Mouse (Mus musculus) cerebellum, adult 2 months (tissue): ENCODE data around the gene Filip1l. TPM values are rescaled to one million over a fixed set of nuclear protein-coding genes. Genes with fewer than 3 reads are reported as not detected.

Source experiments
- DNase-seq, 2 experiments: peaks; one replicate each; pipeline ENCODE4 v3.0.0; 2021
- H3K27ac ChIP-seq: fragments of 200-500 bp; 2 replicates; pipeline ENCODE4 v1.5.1; 2012; ENCODE audit warnings: low read length, control low read depth, inconsistent platforms; ENCODE audit not compliant: insufficient read depth
- H3K27me3 ChIP-seq: fragments of 200-500 bp; 2 replicates; pipeline ENCODE4 v1.6.1; 2012; ENCODE audit warnings: inconsistent platforms, mild to moderate bottlenecking, low read length, moderate library complexity; ENCODE audit not compliant: control insufficient read depth, insufficient read depth
- H3K4me1 ChIP-seq: fragments of 200-500 bp; 2 replicates; pipeline ENCODE4 v1.6.1; 2011; ENCODE audit warnings: low read length; ENCODE audit not compliant: control insufficient read depth, insufficient read depth
- H3K4me3 ChIP-seq: fragments of 200-500 bp; replicated peaks from 2 replicates; pipeline ENCODE3; 2011; ENCODE audit warnings: mild to moderate bottlenecking, low read depth, low read length, control low read depth; ENCODE audit not compliant: insufficient read depth
- CTCF ChIP-seq: fragments of 200-500 bp; IDR thresholded peaks from 2 replicates; pipeline ENCODE4 v1.5.1; 2011; ENCODE audit warnings: low read depth, mild to moderate bottlenecking, control low read depth, low read length, moderate library complexity, borderline replicate concordance; ENCODE audit not compliant: insufficient read depth
- POLR2A ChIP-seq: fragments of 200-500 bp; IDR thresholded peaks from 2 replicates; pipeline ENCODE4 v1.6.1; 2011; ENCODE audit warnings: low read length, control low read depth, borderline replicate concordance; ENCODE audit not compliant: insufficient read depth
- WGBS: fragments of 180-500 bp; shearing (Covaris S2); methylation state at CpG from one replicate; pipeline ENCODE4 v1.1.7; 2018; 5-methylcytosine and 5-hydroxymethylcytosine counted together
- polyA plus RNA-seq: library from polyadenylated mRNA; depleted of rRNA; stranded (reverse); fragments of >200 nt; gene quantifications from 2 replicates; pipeline ENCODE4 v1.2.3, GENCODE M21; 2012

Gene Filip1l
- polyA plus RNA-seq, 1 experiment = 1.6 TPM

DNA sequence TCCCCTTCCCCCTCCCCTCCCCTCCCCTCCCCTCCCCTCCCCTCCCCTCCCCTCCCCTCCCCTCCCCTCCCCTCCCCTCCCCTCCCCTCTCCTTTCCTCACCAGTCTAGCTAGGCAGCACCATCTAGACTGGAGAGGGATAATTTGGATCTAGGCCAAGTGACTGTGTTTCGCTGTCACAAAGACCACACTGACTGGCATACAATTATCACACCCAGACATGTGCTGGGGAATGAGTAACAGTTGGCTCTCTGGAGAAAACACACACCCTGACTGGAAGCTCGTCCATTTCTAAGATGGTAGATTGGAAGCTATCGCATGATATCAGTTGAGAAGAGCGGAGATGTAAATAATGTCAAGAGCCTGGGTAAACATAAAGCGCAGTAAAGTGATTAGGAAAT is 126.9 kb downstream of the Filip1l start:
- 54% methylated on average over 5 of the region's 5 CpGs for WGBS
- H3K27ac ChIP-seq = no peak overlapping the region
- no peaks in the 10 kb centered on the region for H3K4me1 ChIP-seq
- no peaks in the 10 kb centered on the region for H3K27me3 ChIP-seq
- no peak for DNase-seq
- TF ChIP-seq POLR2A = no peak
- TF ChIP-seq CTCF = no peak
- H3K4me3 ChIP-seq = no peak overlapping the region

DNA sequence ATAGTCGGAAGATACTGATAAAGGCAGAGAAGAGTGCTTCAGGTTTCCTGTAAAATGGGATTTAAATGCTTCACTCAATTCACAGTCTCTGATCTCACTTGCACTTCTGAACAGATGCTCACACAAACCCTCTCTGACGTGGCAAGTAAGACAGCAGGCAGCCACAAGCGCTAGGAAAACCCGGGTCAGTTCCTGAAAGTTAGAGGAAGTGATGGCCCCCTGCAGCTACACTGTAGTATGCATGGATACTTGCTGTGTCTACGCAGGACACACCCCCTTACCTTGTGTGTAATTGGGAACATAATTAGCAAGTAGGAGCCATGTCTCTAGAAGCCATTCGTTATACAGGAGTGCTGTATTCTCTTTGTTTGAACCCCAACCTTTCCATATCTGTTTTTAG is 129.4 kb downstream of the Filip1l start:
- Histone ChIP-seq H3K27me3 (no peaks in the 10 kb centered on the region), H3K4me1 (no peaks in the 10 kb centered on the region), H3K27ac (no peak overlapping the region), H3K4me3 (no peak overlapping the region)
- TF ChIP-seq CTCF (no peak), POLR2A (no peak)
- WGBS = 49% methylated on average over 6 of the region's 6 CpGs
- DNase-seq = no peak

- 68% methylated on average over 4 of the region's 4 CpGs for WGBS
- Histone ChIP-seq H3K4me3 (no peak overlapping the region), H3K27me3 (no peaks in the 10 kb centered on the region), H3K4me1 (no peaks in the 10 kb centered on the region), H3K27ac (no peak overlapping the region)
- DNase-seq = no peak
- TF ChIP-seq CTCF (no peak), POLR2A (no peak)
These were observed 130.0 kb downstream of the Filip1l start for GRCm38 (mm10) chr16:57482911-57483310.

GRCm38 (mm10) chr16:57483503-57483902 is 130.6 kb downstream of the Filip1l start:
- DNase-seq = no peak
- Histone ChIP-seq H3K4me3 (no peak overlapping the region), H3K4me1 (no peaks in the 10 kb centered on the region), H3K27ac (no peak overlapping the region), H3K27me3 (no peaks in the 10 kb centered on the region)
- TF ChIP-seq POLR2A (no peak), CTCF (no peak)
- 96% methylated on average over 2 of the region's 2 CpGs for WGBS

DNA sequence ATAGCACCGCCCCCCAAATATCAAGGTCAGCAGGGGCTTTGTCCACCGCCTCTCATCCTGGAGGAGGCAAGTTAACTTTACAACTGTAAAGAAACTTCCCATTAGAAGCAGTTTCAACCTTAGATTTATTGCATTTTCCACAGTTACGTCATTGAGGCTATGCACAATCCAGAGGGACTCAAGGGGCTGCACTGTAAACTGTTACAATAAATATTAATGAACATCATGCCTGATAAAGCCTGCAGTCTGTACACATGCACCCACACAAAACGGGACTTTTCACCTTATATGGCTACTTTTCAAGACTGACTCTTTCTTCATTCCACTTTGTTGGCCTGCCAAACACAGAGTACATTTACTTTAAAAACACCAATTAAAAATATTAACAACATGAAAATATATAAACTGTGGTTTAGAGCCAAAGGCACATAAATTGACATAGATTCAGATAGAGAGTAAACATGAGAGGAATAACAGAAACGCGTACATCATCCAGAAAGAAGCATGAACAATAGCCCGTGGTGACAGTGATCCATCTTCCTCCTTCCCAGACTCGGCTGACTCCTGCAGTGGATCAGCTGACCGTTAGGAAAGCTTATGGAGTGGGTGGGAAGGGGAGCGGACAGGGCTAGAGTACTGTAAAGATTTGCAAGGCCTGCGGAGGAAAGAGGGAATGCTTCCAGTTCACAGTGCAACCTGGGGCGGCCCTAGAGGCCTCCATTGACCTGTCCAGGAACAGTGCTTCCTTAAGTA is 131.3 kb downstream of the Filip1l start:
- Histone ChIP-seq H3K27ac (no peak overlapping the region), H3K27me3 (no peaks in the 10 kb centered on the region), H3K4me1 (no peaks in the 10 kb centered on the region), H3K4me3 (no peak overlapping the region)
- no peak for DNase-seq
- WGBS = 65% methylated on average over 12 of the region's 12 CpGs
- no peak for TF ChIP-seq CTCF
- no peak for TF ChIP-seq POLR2A

- 62% methylated on average over 9 of the region's 9 CpGs for WGBS
- Histone ChIP-seq H3K4me3 (no peak overlapping the region), H3K27ac (no peak overlapping the region), H3K27me3 (no peaks in the 10 kb centered on the region), H3K4me1 (no peaks in the 10 kb centered on the region)
- no peak for DNase-seq
- TF ChIP-seq CTCF = no peak
- no peak for TF ChIP-seq POLR2A
These were observed 132.4 kb downstream of the Filip1l start for GRCm38 (mm10) chr16:57485265-57485664.

- no peak overlapping the region for H3K27ac ChIP-seq
- TF ChIP-seq POLR2A = no peak
- TF ChIP-seq CTCF = no peak
- no peak for DNase-seq
- 93% methylated on average over 5 of the region's 5 CpGs for WGBS
- no peaks in the 10 kb centered on the region for H3K4me1 ChIP-seq
- no peaks in the 10 kb centered on the region for H3K27me3 ChIP-seq
- no peak overlapping the region for H3K4me3 ChIP-seq
These were observed 133.4 kb downstream of the Filip1l start for GRCm38 (mm10) chr16:57486266-57486665.

DNA sequence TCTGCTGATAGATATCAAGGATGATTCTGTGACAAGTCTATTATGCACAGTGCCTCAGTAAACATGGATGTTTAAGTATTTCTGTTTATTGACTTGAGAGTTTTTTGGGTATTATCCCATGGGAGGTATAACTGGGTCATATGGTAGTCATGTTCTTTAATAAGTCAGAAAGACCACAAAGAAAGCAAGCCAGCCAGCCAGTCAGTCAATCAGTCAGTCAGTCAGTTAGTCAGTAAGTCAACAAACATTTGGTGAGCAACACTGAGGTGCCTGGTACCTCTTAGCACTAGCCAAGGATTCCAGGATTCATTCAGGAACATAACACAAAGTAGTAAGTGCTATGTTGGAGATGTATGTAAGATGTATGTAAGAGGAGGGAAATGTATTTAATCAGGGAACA is 135.8 kb downstream of the Filip1l start:
- no peak for DNase-seq
- TF ChIP-seq POLR2A (no peak), CTCF (no peak)
- Histone ChIP-seq H3K4me1 (no peaks in the 10 kb centered on the region), H3K27me3 (no peaks in the 10 kb centered on the region), H3K27ac (no peak overlapping the region), H3K4me3 (no peak overlapping the region)

- DNase-seq = no peak
- Histone ChIP-seq H3K4me3 (no peak overlapping the region), H3K27ac (no peak overlapping the region), H3K4me1 (no peaks in the 10 kb centered on the region), H3K27me3 (no peaks in the 10 kb centered on the region)
- WGBS = 84% methylated on average over 8 of the region's 8 CpGs
- no peak for TF ChIP-seq CTCF
- TF ChIP-seq POLR2A = no peak
These were observed 137.8 kb downstream of the Filip1l start for GRCm38 (mm10) chr16:57490691-57491090.
